ENCODE assay signal across 23 mouse cellular contexts in the genomic region with DNA sequence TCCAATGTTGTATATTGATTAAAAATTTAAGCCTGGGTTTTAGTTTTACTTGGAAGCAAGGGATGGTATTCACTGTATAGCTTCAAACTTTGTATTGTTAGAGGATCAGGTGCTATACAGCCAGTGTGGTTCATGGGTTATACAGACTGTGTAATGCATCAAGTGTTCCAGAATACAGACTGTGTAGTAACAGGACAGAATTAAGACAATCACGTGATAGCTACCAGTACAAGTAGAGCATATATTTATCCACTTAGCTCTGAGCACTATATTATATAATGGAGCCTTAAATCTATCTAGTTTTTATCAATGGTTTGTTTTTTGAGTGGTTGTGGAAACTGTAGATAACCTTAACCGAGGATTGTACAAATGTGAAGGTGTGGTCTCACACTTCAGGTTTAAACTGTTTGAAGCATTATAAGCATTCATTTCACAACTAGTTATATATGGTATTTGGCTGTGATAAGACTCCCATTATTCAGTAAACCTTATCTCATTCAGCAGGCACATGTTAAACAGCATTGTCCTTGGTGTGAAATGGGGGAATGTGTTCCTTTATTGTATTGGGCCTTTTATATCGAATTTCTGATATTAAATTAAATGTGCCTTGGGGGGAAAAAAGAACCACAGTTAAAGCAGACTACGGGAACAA.
DNase-seq lines count a peak whose midpoint lies in the region; ATAC-seq and TF ChIP-seq lines count a peak whose summit lies in the region.
"Had no signal": no experiment of that assay in that cellular context is flagged by ENCODE, and none has a peak within 500 bp of the region (broad histone marks: within the 10 kb centered on the region; RNA-seq: fewer than 3 reads in every experiment).

No protein-coding gene starts in this region.

- no peak for TF ChIP-seq CTCF in stomach, postnatal 0 days (IDR thresholded peaks at IDR 0.05; ENCODE audit: low read depth)

- H3K9ac ChIP-seq in liver, embryonic 13.5 days = no peak overlapping the region
- no peak overlapping the region for H3K9ac ChIP-seq in stomach, embryonic 14.5 days (replicated peaks; ENCODE audit: low read depth, low read length)
- no peak overlapping the region for H3K9ac ChIP-seq in stomach, postnatal 0 days (ENCODE audit: low read length)
- H3K9ac ChIP-seq in liver, embryonic 16.5 days (ENCODE audit: low read depth, low read length) = no peak overlapping the region
- H3K9ac ChIP-seq: embryonic facial prominence, embryonic 12.5 days; embryonic facial prominence, embryonic 15.5 days; forebrain, postnatal 0 days; hindbrain, embryonic 15.5 days had no signal

- 41% methylated on average over 4 of the region's 4 CpGs for WGBS in liver, embryonic 13.5 days (ENCODE audit: insufficient replicate concordance)
- WGBS in stomach, embryonic 14.5 days = 79% methylated on average over 4 of the region's 4 CpGs
- WGBS in stomach, postnatal 0 days = 62% methylated on average over 4 of the region's 4 CpGs
- 35% methylated on average over 4 of the region's 4 CpGs for WGBS in liver, embryonic 16.5 days (ENCODE audit: insufficient replicate concordance)

- no peaks in the 10 kb centered on the region for H3K27me3 ChIP-seq in liver, embryonic 13.5 days
- H3K27me3 ChIP-seq in stomach, embryonic 14.5 days (ENCODE audit: control insufficient read depth, insufficient read depth, low read length) = no peaks in the 10 kb centered on the region
- no peaks in the 10 kb centered on the region for H3K27me3 ChIP-seq in stomach, postnatal 0 days (ENCODE audit: control insufficient read depth, insufficient read depth, low read length)
- no peaks in the 10 kb centered on the region for H3K27me3 ChIP-seq in liver, embryonic 16.5 days (ENCODE audit: control insufficient read depth, insufficient read depth, low read depth, low read length)
- H3K27me3 ChIP-seq: embryonic facial prominence, embryonic 12.5 days; embryonic facial prominence, embryonic 15.5 days; hindbrain, embryonic 15.5 days had no signal

- H3K4me1 ChIP-seq in liver, embryonic 13.5 days (replicated peaks) = no peaks in the 10 kb centered on the region
- no peaks in the 10 kb centered on the region for H3K4me1 ChIP-seq in stomach, embryonic 14.5 days (ENCODE audit: control insufficient read depth, insufficient read depth, low read length)
- H3K4me1 ChIP-seq in stomach, postnatal 0 days (replicated peaks; ENCODE audit: control insufficient read depth, insufficient read depth) = no peaks in the 10 kb centered on the region
- H3K4me1 ChIP-seq in liver, embryonic 16.5 days (ENCODE audit: control insufficient read depth, low read depth, low read length) = no peaks in the 10 kb centered on the region
- H3K4me1 ChIP-seq: embryonic facial prominence, embryonic 15.5 days; hindbrain, embryonic 10.5 days; hindbrain, embryonic 15.5 days had no signal

- H3K9me3 ChIP-seq in liver, embryonic 13.5 days (replicated peaks) = no peaks in the 10 kb centered on the region
- no peaks in the 10 kb centered on the region for H3K9me3 ChIP-seq in stomach, embryonic 14.5 days (ENCODE audit: control insufficient read depth, low read depth, low read length)
- no peaks in the 10 kb centered on the region for H3K9me3 ChIP-seq in stomach, postnatal 0 days (ENCODE audit: control insufficient read depth, low read length)
- no peaks in the 10 kb centered on the region for H3K9me3 ChIP-seq in liver, embryonic 16.5 days (replicated peaks; ENCODE audit: control insufficient read depth, low read length)
- H3K9me3 ChIP-seq: embryonic facial prominence, embryonic 12.5 days; embryonic facial prominence, embryonic 15.5 days; hindbrain, embryonic 10.5 days had no signal

- H3K27ac ChIP-seq in liver, embryonic 13.5 days = no peak overlapping the region
- H3K27ac ChIP-seq in stomach, embryonic 14.5 days (ENCODE audit: low read length) = no peak overlapping the region
- H3K27ac ChIP-seq in stomach, postnatal 0 days (replicated peaks) = no peak overlapping the region
- H3K27ac ChIP-seq in liver, embryonic 16.5 days (ENCODE audit: low read length) = no peak overlapping the region
- H3K27ac ChIP-seq: embryonic facial prominence, embryonic 12.5 days; embryonic facial prominence, embryonic 15.5 days; gastrocnemius, adult 2 months; hindbrain, embryonic 10.5 days; hindbrain, embryonic 15.5 days had no signal

- H3K4me3 ChIP-seq in liver, embryonic 13.5 days (replicated peaks) = no peak overlapping the region
- no peak overlapping the region for H3K4me3 ChIP-seq in stomach, embryonic 14.5 days (ENCODE audit: low read depth, low read length)
- no peak overlapping the region for H3K4me3 ChIP-seq in stomach, postnatal 0 days (ENCODE audit: low read depth, low read length)
- no peak overlapping the region for H3K4me3 ChIP-seq in liver, embryonic 16.5 days (ENCODE audit: low read depth, low read length)
- H3K4me3 ChIP-seq: embryonic facial prominence, embryonic 12.5 days; embryonic facial prominence, embryonic 15.5 days; gastrocnemius, adult 2 months; hindbrain, embryonic 10.5 days; hindbrain, embryonic 15.5 days had no signal

- no peak for TF ChIP-seq EP300 in stomach, postnatal 0 days (optimal IDR thresholded peaks at IDR 0.05)

- DNase-seq in liver, embryonic 13.5 days = no peak
- no peak for DNase-seq in liver
- DNase-seq in stomach, postnatal 0 days (ENCODE audit: low spot score) = no peak
- no peak for DNase-seq in urinary bladder, postnatal 25 days (ENCODE audit: low spot score)
- DNase-seq: adrenal gland, adult 8-10 months; adrenal gland, postnatal 25 days; cerebellum, adult 11-12 months; cerebellum, adult 9-10 months; cerebellum, postnatal 14 days; forebrain, postnatal 0 days; gastrocnemius, adult 2 months; gastrocnemius, postnatal 14 days; heart, adult 11 months had no signal

- peak; percentile 55; the same call in 1 of the 2 replicates for ATAC-seq in liver, embryonic 13.5 days (ENCODE audit: low read depth)
- peak; percentile 63 for ATAC-seq in stomach, embryonic 14.5 days (ENCODE audit: insufficient number of reproducible peaks, insufficient read depth, low FRiP score, low read depth)
- no peak for ATAC-seq in stomach, postnatal 0 days (ENCODE audit: low FRiP score, low TSS enrichment)
- ATAC-seq in liver, embryonic 16.5 days (ENCODE audit: low read depth) = 0 out of 2 replicates have a peak, but pooled peaks have one; percentile 9
- ATAC-seq: activated CD4-positive, CD25-positive, alpha-beta regulatory T cell, adult 4 months; CD4-positive, CD25-positive, alpha-beta regulatory T cell, adult 4 months; forebrain, embryonic 14.5 days; forebrain, postnatal 0 days had no signal

- no peak overlapping the region for H3K4me2 ChIP-seq in liver, embryonic 13.5 days
- no peak overlapping the region for H3K4me2 ChIP-seq in stomach, embryonic 14.5 days (replicated peaks; ENCODE audit: low read depth, low read length)
- H3K4me2 ChIP-seq in stomach, postnatal 0 days (replicated peaks; ENCODE audit: low read depth) = no peak overlapping the region
- H3K4me2 ChIP-seq in liver, embryonic 16.5 days (ENCODE audit: low read depth, low read length) = no peak overlapping the region
- H3K4me2 ChIP-seq: embryonic facial prominence, embryonic 12.5 days; embryonic facial prominence, embryonic 15.5 days; heart, embryonic 11.5 days; hindbrain, embryonic 15.5 days had no signal

- no peaks in the 10 kb centered on the region for H3K36me3 ChIP-seq in liver, embryonic 13.5 days
- no peaks in the 10 kb centered on the region for H3K36me3 ChIP-seq in stomach, embryonic 14.5 days (ENCODE audit: control insufficient read depth, insufficient read depth, low read length)
- H3K36me3 ChIP-seq in stomach, postnatal 0 days (ENCODE audit: control insufficient read depth, insufficient read depth, low read length) = no peaks in the 10 kb centered on the region
- H3K36me3 ChIP-seq in liver, embryonic 16.5 days (ENCODE audit: control insufficient read depth, insufficient read depth) = no peaks in the 10 kb centered on the region
- H3K36me3 ChIP-seq: embryonic facial prominence, embryonic 12.5 days; embryonic facial prominence, embryonic 15.5 days; hindbrain, embryonic 10.5 days; hindbrain, embryonic 15.5 days had no signal
